Mouse (Mus musculus) olfactory bulb, adult 2 months (tissue): ENCODE measurements at regions not wholly inside any gene's neighbourhood (a gene's known extent, or its start where the extent isn't known, plus 50 kb on each side); places are given as distances from the start of the nearest gene placed in this dataset.

Experiments used
- CTCF ChIP-seq: fragments of 200-500 bp; IDR thresholded peaks from 2 replicates; pipeline ENCODE4 v1.5.1; 2012; ENCODE audit warnings: low read depth, mild to moderate bottlenecking, low read length, moderate library complexity; ENCODE audit not compliant: insufficient read depth
- POLR2A ChIP-seq: fragments of 200-500 bp; IDR thresholded peaks from 2 replicates; pipeline ENCODE4 v1.6.1; 2012; ENCODE audit warnings: mild to moderate bottlenecking, low read depth, low read length, moderate library complexity; ENCODE audit not compliant: insufficient read depth

DNA sequence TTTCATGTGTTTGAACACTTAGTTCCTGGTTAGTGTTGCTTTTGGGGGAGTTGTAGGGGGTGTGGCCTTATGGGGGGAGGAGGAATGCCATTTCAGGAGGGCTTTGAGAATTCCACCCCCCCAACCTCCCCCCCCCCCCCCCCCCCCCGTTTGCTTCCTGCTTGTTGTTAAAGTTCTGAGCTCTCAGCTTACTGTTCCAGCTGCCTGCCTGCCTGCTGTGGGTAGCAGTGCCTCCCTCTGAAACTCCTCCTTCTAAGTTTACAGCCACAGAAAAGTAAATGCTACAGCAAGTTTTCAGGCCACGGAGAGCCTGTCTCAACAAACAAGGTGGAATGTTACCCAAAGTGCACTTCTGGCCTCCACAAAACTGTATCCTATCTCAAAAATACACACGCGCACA is 233.1 kb downstream of the Spry2 start:
- no peak for TF ChIP-seq POLR2A
- no peak for TF ChIP-seq CTCF
